Mouse (Mus musculus): ENCODE results near the gene Asmt.

Asmt gene

GRCm38 (mm10) chrX:170672594-170673092 is at the start of gene Asmt:
TSS of gene Asmt (plus strand) at chrX:170672644.
- in situ Hi-C loops (cut with MboI; ENCODE audit: low sequenced_read_pairs) = no loop called here

DNA sequence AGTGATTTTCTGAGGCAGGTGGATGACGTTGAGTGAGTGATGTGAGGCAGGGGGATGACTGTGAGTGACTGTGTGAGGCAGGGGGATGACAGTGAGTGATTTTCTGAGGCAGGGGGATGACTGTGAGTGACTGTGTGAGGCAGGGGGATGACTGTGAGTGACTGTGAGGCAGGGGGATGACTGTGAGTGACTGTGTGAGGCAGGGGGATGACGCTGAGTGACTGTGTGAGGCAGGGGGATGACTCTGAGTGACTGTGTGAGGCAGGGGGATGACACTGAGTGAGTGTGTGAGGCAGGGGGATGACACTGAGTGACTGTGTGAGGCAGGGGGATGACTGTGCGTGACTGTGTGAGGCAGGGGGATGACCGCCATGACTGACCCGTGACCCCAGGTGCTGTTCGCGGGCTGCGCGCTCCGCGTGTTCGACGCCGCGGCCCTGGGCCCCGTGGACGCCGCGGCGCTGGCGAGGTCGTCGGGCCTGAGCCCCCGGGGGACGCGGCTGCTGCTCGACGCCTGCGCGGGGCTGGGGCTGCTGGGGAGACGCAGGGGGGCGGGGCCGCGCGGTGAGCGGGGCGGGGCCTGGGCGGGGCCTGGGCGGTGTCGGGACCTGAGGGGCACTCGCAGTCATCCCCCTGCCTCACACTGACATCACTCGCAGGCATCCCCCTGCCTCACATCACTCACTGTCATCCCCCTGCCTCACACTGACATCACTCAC is 948 bp downstream of the Asmt start:
- in situ Hi-C loops (cut with MboI; ENCODE audit: low sequenced_read_pairs) = no loop called here

DNA sequence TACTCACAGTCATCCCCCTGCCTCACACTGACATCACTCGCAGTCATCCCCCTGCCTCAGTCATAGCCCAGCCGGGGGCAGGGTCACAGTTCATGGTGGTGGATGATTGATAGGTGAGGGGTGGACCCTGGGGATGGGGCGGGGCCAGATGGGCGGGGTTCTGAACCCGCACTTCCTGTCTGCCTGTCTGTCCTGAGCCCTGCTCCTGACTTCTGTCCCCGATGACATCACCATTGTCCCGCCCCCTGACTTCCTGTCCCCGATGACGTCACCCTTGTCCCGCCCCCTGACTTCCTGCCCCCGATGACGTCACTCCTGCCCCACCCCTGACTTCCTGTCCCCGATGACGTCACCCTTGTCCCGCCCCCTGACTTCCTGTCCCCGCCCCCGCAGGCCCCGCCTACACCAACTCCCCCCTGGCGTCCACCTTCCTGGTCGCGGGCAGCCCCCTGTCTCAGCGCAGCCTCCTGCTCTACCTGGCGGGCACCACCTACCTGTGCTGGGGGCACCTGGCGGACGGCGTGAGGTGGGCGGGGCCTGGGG is 1.9 kb downstream of the Asmt start:
- in situ Hi-C loops (cut with MboI; ENCODE audit: low sequenced_read_pairs) = no loop called here

- in situ Hi-C loops (cut with MboI; ENCODE audit: low sequenced_read_pairs) = no loop called here
Observed at GRCm38 (mm10) chrX:170674885-170675876, 2.7 kb downstream of the Asmt start.

DNA sequence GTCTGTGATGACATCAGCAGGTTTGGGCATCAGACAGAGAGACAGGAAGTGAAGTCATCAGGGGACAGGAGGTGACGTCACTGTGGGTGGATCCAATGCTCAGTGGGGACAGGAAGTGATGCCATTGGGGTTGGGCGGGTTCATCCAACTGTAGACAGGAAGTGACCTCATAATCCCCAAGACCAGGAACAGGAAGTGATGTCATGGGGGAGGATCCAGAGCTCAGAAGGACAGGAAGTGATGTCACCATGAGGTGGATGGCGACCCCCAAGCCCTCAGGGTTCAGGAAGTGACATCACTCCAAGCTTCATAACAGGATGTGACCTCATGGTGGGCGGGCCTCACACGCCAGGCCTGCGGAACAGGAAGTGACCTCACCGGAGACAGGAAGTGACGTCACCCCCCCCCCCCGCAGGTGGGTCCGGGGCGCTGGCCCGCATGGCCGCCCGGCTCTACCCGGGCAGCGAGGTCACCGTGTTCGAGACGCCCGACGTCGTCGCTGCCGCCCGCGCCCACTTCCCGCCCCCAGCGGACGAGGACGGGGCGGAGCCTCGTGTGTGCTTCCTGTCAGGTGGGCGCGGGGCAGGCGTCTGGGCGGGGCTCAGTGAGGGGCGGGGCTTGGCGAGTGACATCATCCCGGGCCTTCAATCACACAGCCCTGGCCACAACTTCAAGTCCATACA is 3.6 kb downstream of the Asmt start:
- in situ Hi-C loops (cut with MboI; ENCODE audit: low sequenced_read_pairs) = no loop called here

DNA sequence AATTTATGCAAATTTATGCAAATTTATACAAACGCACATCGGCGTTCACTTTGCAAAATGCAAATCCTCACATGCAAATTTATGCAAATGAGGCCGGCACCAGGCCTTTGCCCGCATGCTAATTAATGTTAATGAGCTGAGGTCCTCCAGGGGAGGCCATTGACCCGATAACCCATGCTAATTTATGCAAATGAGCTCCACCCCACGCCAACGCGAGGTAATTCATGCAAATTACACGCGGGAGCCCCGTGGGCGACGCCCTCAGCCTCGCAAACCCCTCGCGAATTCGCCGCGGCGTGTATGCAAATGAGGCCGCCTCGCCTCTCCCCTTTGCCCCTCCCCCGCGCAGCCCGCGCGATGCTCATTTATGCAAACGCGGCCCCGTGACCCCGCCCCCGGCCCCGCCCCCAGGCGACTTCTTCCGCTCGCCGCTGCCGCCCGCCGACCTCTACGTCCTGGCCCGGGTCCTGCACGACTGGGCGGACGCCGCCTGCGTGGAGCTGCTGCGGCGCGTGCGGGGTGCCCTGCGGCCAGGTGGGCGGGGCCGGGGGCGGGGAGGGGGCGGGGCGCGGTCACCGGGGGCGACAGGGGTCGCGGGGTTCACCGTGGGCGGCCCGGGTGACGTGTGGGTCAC is 4.3 kb downstream of the Asmt start:
- in situ Hi-C loops (cut with MboI; ENCODE audit: low sequenced_read_pairs) = no loop called here

DNA sequence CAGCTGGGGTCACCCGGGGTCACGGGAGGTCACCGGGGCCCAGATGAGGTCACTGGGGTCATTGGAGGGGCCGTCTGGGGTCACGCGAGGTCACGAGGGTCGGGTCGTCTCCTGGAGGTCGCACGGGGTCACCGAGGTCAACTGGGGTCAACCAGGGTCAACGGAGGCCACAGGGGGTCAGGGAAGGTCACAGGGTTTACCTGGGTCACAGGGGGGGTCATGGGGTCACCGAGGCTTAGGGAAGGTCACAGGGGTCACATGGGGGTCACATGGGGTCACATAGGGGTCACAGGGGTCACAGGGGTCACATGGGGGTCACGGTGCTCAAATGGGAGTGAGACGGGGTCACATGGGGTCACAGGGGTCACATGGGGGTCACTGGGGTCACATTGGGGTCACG is 4.8 kb downstream of the Asmt start:
- in situ Hi-C loops (cut with MboI; ENCODE audit: low sequenced_read_pairs) = no loop called here

- in situ Hi-C loops (cut with MboI; ENCODE audit: low sequenced_read_pairs) = no loop called here
Observed at GRCm38 (mm10) chrX:170677680-170678079, 5.2 kb downstream of the Asmt start.
